Mouse (Mus musculus) heart, embryonic 10.5 days (tissue): ENCODE measurements around the gene Gm45717. TPM values are rescaled to one million over a fixed set of nuclear protein-coding genes. Genes with fewer than 3 reads are reported as not detected.
A peak's percentile ranks its signal among the peaks of the same experiment; 100 is the strongest.
"Not testable (repeated sequence)": the region's sequence is repeated elsewhere in the genome, so short reads cannot be mapped to it uniquely, and the experiment has no call there.

Source experiments
- DNase-seq: peaks from one replicate; pipeline ENCODE4 v3.0.0-alpha.2; 2017; ENCODE audit warnings: low spot score
- H3K27ac ChIP-seq: fragments of 300-500 bp; sonication (generic); 2 replicates; pipeline ENCODE4 v1.5.1; 2016; ENCODE audit warnings: mild to moderate bottlenecking
- H3K27me3 ChIP-seq: fragments of 300-500 bp; sonication (generic); 2 replicates; pipeline ENCODE4 v1.6.1; 2016; ENCODE audit warnings: mild to moderate bottlenecking; ENCODE audit not compliant: poor library complexity, insufficient read depth, severe bottlenecking
- H3K36me3 ChIP-seq: fragments of 300-500 bp; sonication (generic); 2 replicates; pipeline ENCODE4 v1.6.1; 2016; ENCODE audit warnings: mild to moderate bottlenecking, moderate library complexity
- H3K4me1 ChIP-seq: fragments of 300-500 bp; sonication (generic); 2 replicates; pipeline ENCODE4 v1.6.1; 2016; ENCODE audit warnings: mild to moderate bottlenecking
- H3K4me3 ChIP-seq: fragments of 300-500 bp; sonication (generic); 2 replicates; pipeline ENCODE4 v1.5.1; 2016; ENCODE audit warnings: mild to moderate bottlenecking, moderate library complexity
- H3K9me3 ChIP-seq: fragments of 300-500 bp; sonication (generic); 2 replicates; pipeline ENCODE4 v1.6.1; 2016; ENCODE audit warnings: mild to moderate bottlenecking, moderate library complexity
- WGBS: fragments of 180-500 bp; shearing (Covaris S2); methylation state at CpG from one replicate; pipeline ENCODE4 v1.1.7; 2016; 5-methylcytosine and 5-hydroxymethylcytosine counted together
- polyA plus RNA-seq: library from polyadenylated mRNA; unstranded; fragments of >200 nt; fragmentation: Nextera tagmentation; extraction: Ambion mirVana; gene quantifications from 2 replicates; pipeline ENCODE4 v1.2.1, GENCODE M21; 2016

The Gm45717 gene
- polyA plus RNA-seq, 1 experiment from 2014 or later = not detected

- H3K4me1 ChIP-seq = no peaks in the 10 kb centered on the region
- no peak for DNase-seq
These were observed 27.2 kb upstream of the Gm45717 start for GRCm38 (mm10) chr7:140982971-140983370.

GRCm38 (mm10) chr7:140981704-140982103 lies 26.0 kb upstream of the Gm45717 start:
- Histone ChIP-seq H3K27ac (no peak overlapping the region), H3K9me3 (no peaks in the 10 kb centered on the region), H3K4me3 (no peak overlapping the region), H3K36me3 (no peaks in the 10 kb centered on the region), H3K27me3 (peaks cover 17% of the 10 kb centered on the region; the same call in 1 of the 2 replicates), H3K4me1 (no peaks in the 10 kb centered on the region)
- DNase-seq = no peak
- WGBS = 82% methylated on average over 8 of the region's 8 CpGs

More at GRCm38 (mm10) chr7:140982971-140983370, 27.2 kb upstream of the Gm45717 start:
- 63% methylated on average over 7 of the region's 7 CpGs for WGBS
- Histone ChIP-seq H3K4me3 (no peak overlapping the region), H3K9me3 (no peaks in the 10 kb centered on the region), H3K27ac (no peak overlapping the region), H3K27me3 (peaks cover 17% of the 10 kb centered on the region; the same call in 1 of the 2 replicates), H3K36me3 (no peaks in the 10 kb centered on the region)

- WGBS = 85% methylated on average over 9 of the region's 9 CpGs
- H3K27ac ChIP-seq, DNase-seq, H3K36me3 ChIP-seq, H3K9me3 ChIP-seq, H3K4me3 ChIP-seq, H3K4me1 ChIP-seq: not testable (repeated sequence)
- peaks cover 25% of the 10 kb centered on the region for H3K27me3 ChIP-seq
These were observed 21.0 kb upstream of the Gm45717 start for GRCm38 (mm10) chr7:140976720-140977119.

- H3K9me3 ChIP-seq = no peaks in the 10 kb centered on the region
- no peak for DNase-seq
- H3K27ac ChIP-seq = no peak overlapping the region
- peaks cover 19% of the 10 kb centered on the region for H3K4me1 ChIP-seq
- no peak overlapping the region for H3K4me3 ChIP-seq
- WGBS = 22% methylated on average over 3 of the region's 3 CpGs
- no peaks in the 10 kb centered on the region for H3K36me3 ChIP-seq
- peaks cover 37% of the 10 kb centered on the region for H3K27me3 ChIP-seq
These were observed 19.7 kb upstream of the Gm45717 start for GRCm38 (mm10) chr7:140975465-140975864.

- Histone ChIP-seq H3K36me3 (no peaks in the 10 kb centered on the region), H3K4me3 (no peak overlapping the region), H3K9me3 (no peaks in the 10 kb centered on the region), H3K4me1 (peaks cover 19% of the 10 kb centered on the region), H3K27me3 (peaks cover 42% of the 10 kb centered on the region), H3K27ac (no peak overlapping the region)
- WGBS = 16% methylated on average over 9 of the region's 9 CpGs
- DNase-seq = no peak
These were observed 19.2 kb upstream of the Gm45717 start for GRCm38 (mm10) chr7:140974940-140975339.

- no peak overlapping the region for H3K27ac ChIP-seq
- no peaks in the 10 kb centered on the region for H3K9me3 ChIP-seq
- no peaks in the 10 kb centered on the region for H3K36me3 ChIP-seq
- H3K4me3 ChIP-seq = no peak overlapping the region
- 39% methylated on average over 14 of the region's 14 CpGs for WGBS
- H3K27me3 ChIP-seq = peaks cover 56% of the 10 kb centered on the region
- peaks cover 28% of the 10 kb centered on the region for H3K4me1 ChIP-seq
- no peak for DNase-seq
These were observed 17.8 kb upstream of the Gm45717 start for GRCm38 (mm10) chr7:140973396-140974165.

- Histone ChIP-seq H3K27ac (peak overlapping the region; percentile 47; the same call in 1 of the 2 replicates), H3K4me3 (no peak overlapping the region), H3K27me3 (peaks cover 75% of the 10 kb centered on the region), H3K9me3 (no peaks in the 10 kb centered on the region), H3K4me1 (peaks cover 37% of the 10 kb centered on the region), H3K36me3 (no peaks in the 10 kb centered on the region)
- 62% methylated on average over 8 of the region's 8 CpGs for WGBS
- no peak for DNase-seq
These were observed 15.9 kb upstream of the Gm45717 start for GRCm38 (mm10) chr7:140971479-140972171.

GRCm38 (mm10) chr7:140970931-140971330 lies 15.2 kb upstream of the Gm45717 start:
- Histone ChIP-seq H3K36me3 (no peaks in the 10 kb centered on the region), H3K4me1 (peaks cover 37% of the 10 kb centered on the region), H3K9me3 (no peaks in the 10 kb centered on the region), H3K27me3 (peaks cover 80% of the 10 kb centered on the region), H3K27ac (no peak overlapping the region; the same call in 1 of the 2 replicates), H3K4me3 (no peak overlapping the region; the same call in 1 of the 2 replicates)
- no peak for DNase-seq
- 10% methylated on average over 7 of the region's 7 CpGs for WGBS

GRCm38 (mm10) chr7:140968710-140969109 lies 13.0 kb upstream of the Gm45717 start:
- DNase-seq, H3K27ac ChIP-seq, H3K4me3 ChIP-seq, H3K9me3 ChIP-seq, H3K36me3 ChIP-seq: not testable (repeated sequence)
- Histone ChIP-seq H3K27me3 (peaks cover 65% of the 10 kb centered on the region), H3K4me1 (peaks cover 30% of the 10 kb centered on the region)
- 14% methylated on average over 3 of the region's 3 CpGs for WGBS

GRCm38 (mm10) chr7:140967862-140968591 lies 12.3 kb upstream of the Gm45717 start:
- Histone ChIP-seq H3K9me3 (no peaks in the 10 kb centered on the region), H3K27ac (no peak overlapping the region), H3K36me3 (no peaks in the 10 kb centered on the region), H3K27me3 (peaks cover 59% of the 10 kb centered on the region), H3K4me3 (0 out of 2 replicates have a peak overlapping the region, but pooled peaks have one; percentile 8), H3K4me1 (peaks cover 30% of the 10 kb centered on the region)
- 10% methylated on average over 14 of the region's 14 CpGs for WGBS
- no peak for DNase-seq

- H3K4me1 ChIP-seq = peaks cover 30% of the 10 kb centered on the region
- 80% methylated on average over 4 of the region's 4 CpGs for WGBS
- DNase-seq = no peak
- no peaks in the 10 kb centered on the region for H3K36me3 ChIP-seq
- H3K9me3 ChIP-seq = no peaks in the 10 kb centered on the region
- peaks cover 57% of the 10 kb centered on the region for H3K27me3 ChIP-seq
- H3K4me3 ChIP-seq = 0 out of 2 replicates have a peak within 1 kb of the TSS, but pooled peaks have one; percentile 8
- H3K27ac ChIP-seq = no peak within 1 kb of the TSS
These were observed 11.2 kb upstream of the Gm45717 start, which contains the start of gene Ifitm1 for GRCm38 (mm10) chr7:140966921-140967320. Ifitm1 (plus strand) TSS chr7:140967221.

- WGBS = 69% methylated on average over 2 of the region's 2 CpGs
- no peak for DNase-seq
- Histone ChIP-seq H3K36me3 (no peaks in the 10 kb centered on the region), H3K4me1 (peaks cover 3% of the 10 kb centered on the region; the same call in 1 of the 2 replicates), H3K4me3 (no peak overlapping the region), H3K27ac (no peak overlapping the region), H3K9me3 (no peaks in the 10 kb centered on the region), H3K27me3 (peaks cover 27% of the 10 kb centered on the region)
These were observed 7.0 kb upstream of the Gm45717 start for GRCm38 (mm10) chr7:140962733-140963132.
